Comparison of ENCODE assay signal across 8 mouse cellular contexts in the genomic region with DNA sequence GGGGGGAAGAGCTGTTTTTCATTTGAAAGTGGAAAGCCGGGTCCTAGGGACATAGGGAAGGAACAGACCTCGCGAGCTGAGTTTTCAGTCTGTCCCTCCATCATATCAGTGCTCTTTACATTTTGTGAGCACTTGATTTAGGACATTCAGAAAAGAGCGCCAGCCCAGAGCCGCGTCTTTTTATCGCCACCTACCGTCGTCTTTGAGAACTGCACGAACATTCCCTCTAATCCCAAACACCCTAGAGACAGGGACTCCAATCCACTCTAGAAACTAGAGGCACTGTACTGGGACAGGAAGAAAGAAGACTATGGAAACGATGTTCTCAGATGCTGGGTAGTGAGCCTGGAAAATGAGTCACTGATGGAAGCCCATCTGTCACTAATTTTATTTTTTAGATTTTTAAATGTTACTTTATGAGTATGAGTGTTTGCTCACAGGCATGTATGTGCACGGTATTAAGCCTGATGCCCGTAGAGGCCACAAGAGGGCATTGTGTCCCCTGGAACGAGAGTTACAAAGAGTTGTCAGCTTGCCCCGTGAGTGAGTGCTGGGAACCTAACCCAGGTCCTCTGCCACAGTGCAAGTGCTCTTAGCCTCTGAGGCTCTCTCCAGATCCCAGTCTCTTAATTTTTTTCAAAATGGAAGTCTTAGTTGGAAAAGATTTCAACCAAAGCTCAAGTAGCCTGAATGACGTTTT. TPM values are rescaled to one million over a fixed set of nuclear protein-coding genes. Genes with fewer than 3 reads are reported as not detected.
DNase-seq lines count a peak whose midpoint lies in the region; ATAC-seq and TF ChIP-seq lines count a peak whose summit lies in the region.

No protein-coding gene starts in this region.

- H3K9ac ChIP-seq in embryonic facial prominence, embryonic 14.5 days (ENCODE audit: low read depth, low read length), result no peak overlapping the region
- H3K9ac ChIP-seq in heart, embryonic 11.5 days (ENCODE audit: low read depth, low read length), result no peak overlapping the region
- H3K9ac ChIP-seq in lung, postnatal 0 days (replicated peaks; ENCODE audit: low read depth), result no peak overlapping the region

- H3K4me1 ChIP-seq in G1E (ENCODE audit: insufficient read depth, low read depth, low read length), result peaks cover 14% of the 10 kb centered on the region
- no peaks in the 10 kb centered on the region for H3K4me1 ChIP-seq in embryonic facial prominence, embryonic 14.5 days (ENCODE audit: control insufficient read depth, insufficient read depth, low read length)
- H3K4me1 ChIP-seq in heart, embryonic 11.5 days (ENCODE audit: control insufficient read depth, insufficient read depth, low read length), result 0 out of 2 replicates have a peak, but pooled peaks cover 8% of the 10 kb centered on the region
- no peaks in the 10 kb centered on the region for H3K4me1 ChIP-seq in lung, postnatal 0 days (ENCODE audit: insufficient read depth, low read depth, low read length)

- no peak overlapping the region for H3K27ac ChIP-seq in embryonic facial prominence, embryonic 14.5 days (replicated peaks; ENCODE audit: low read depth, low read length)
- H3K27ac ChIP-seq in heart, embryonic 11.5 days (ENCODE audit: low read depth, low read length), result no peak overlapping the region
- no peak overlapping the region for H3K27ac ChIP-seq in lung, postnatal 0 days (ENCODE audit: low read length)

- H3K27me3 ChIP-seq in G1E (ENCODE audit: insufficient read depth, low read length), result peaks cover 23% of the 10 kb centered on the region
- H3K27me3 ChIP-seq in embryonic facial prominence, embryonic 14.5 days (replicated peaks; ENCODE audit: control insufficient read depth, insufficient read depth, low read length), result no peaks in the 10 kb centered on the region
- no peaks in the 10 kb centered on the region for H3K27me3 ChIP-seq in heart, embryonic 11.5 days (ENCODE audit: control insufficient read depth, insufficient read depth, low read length)
- H3K27me3 ChIP-seq in lung, postnatal 0 days (replicated peaks; ENCODE audit: insufficient read depth, low read length), result no peaks in the 10 kb centered on the region

- ATAC-seq in G1E (ENCODE audit: extremely low read depth, insufficient number of reproducible peaks, low FRiP score, poor library complexity, severe bottlenecking), result 0 out of 2 replicates have a peak, but pooled peaks have one; percentile 24
- peak; percentile 56; the same call in 1 of the 2 replicates for ATAC-seq in embryonic facial prominence, embryonic 14.5 days (ENCODE audit: low read depth)
- ATAC-seq in heart, embryonic 11.5 days (replicated peaks; ENCODE audit: insufficient number of reproducible peaks, low FRiP score, low TSS enrichment), result no peak
- ATAC-seq in lung, postnatal 0 days, result peak; percentile 56; the same call in 1 of the 2 replicates
- ATAC-seq in erythroid progenitor cell, adult 5-6 weeks (replicated peaks; ENCODE audit: low FRiP score, poor library complexity, severe bottlenecking), result no peak

- no peak overlapping the region for H3K4me3 ChIP-seq in G1E (ENCODE audit: low read depth, low read length)
- H3K4me3 ChIP-seq in embryonic facial prominence, embryonic 14.5 days (ENCODE audit: low read depth, low read length), result no peak overlapping the region
- H3K4me3 ChIP-seq in heart, embryonic 11.5 days (ENCODE audit: low read depth, low read length), result no peak overlapping the region
- H3K4me3 ChIP-seq in lung, postnatal 0 days (ENCODE audit: low read depth, low read length), result no peak overlapping the region

- TF ChIP-seq CTCF in G1E (IDR thresholded peaks at IDR 0.05; ENCODE audit: low read depth, low read length), result peak; percentile 47; the same call in 1 of the 2 replicates
- TF ChIP-seq CTCF in lung, postnatal 0 days (IDR thresholded peaks at IDR 0.05), result peak; percentile 86

- no peak for TF ChIP-seq EP300 in lung, postnatal 0 days (IDR thresholded peaks at IDR 0.05)

- 24% methylated on average over 16 of the region's 16 CpGs for WGBS in embryonic facial prominence, embryonic 14.5 days
- 23% methylated on average over 16 of the region's 16 CpGs for WGBS in heart, embryonic 11.5 days (ENCODE audit: insufficient replicate concordance)
- WGBS in lung, postnatal 0 days, result 20% methylated on average over 16 of the region's 16 CpGs

- H3K4me2 ChIP-seq in embryonic facial prominence, embryonic 14.5 days (ENCODE audit: low read depth, low read length), result no peak overlapping the region
- H3K4me2 ChIP-seq in heart, embryonic 11.5 days, result peak overlapping the region; percentile 36; the same call in 1 of the 2 replicates
- H3K4me2 ChIP-seq in lung, postnatal 0 days (replicated peaks; ENCODE audit: low read depth, low read length), result no peak overlapping the region

- H3K36me3 ChIP-seq in G1E (replicated peaks), result no peaks in the 10 kb centered on the region
- H3K36me3 ChIP-seq in embryonic facial prominence, embryonic 14.5 days (ENCODE audit: control insufficient read depth, insufficient read depth, low read length), result no peaks in the 10 kb centered on the region
- H3K36me3 ChIP-seq in heart, embryonic 11.5 days (ENCODE audit: control insufficient read depth, insufficient read depth, low read length), result no peaks in the 10 kb centered on the region
- H3K36me3 ChIP-seq in lung, postnatal 0 days (ENCODE audit: insufficient read depth, low read length), result no peaks in the 10 kb centered on the region

- DNase-seq in G1E (ENCODE audit: low spot score), result peak; percentile 25
- DNase-seq in adrenal gland, postnatal 36 days, result peak; percentile 50 to 65
- peak; percentile 50 for DNase-seq in embryonic facial prominence, embryonic 14.5 days (ENCODE audit: low spot score)
- DNase-seq in kidney, postnatal 14 days, result peak; percentile 79
- DNase-seq in lung, postnatal 0 days (ENCODE audit: low spot score), result peak; percentile 72
- DNase-seq in retina, embryonic 14.5 days (ENCODE audit: low spot score), result peak; percentile 92

- peaks cover 2% of the 10 kb centered on the region; the same call in 1 of the 2 replicates for H3K9me3 ChIP-seq in G1E (replicated peaks)
- H3K9me3 ChIP-seq in embryonic facial prominence, embryonic 14.5 days (ENCODE audit: control insufficient read depth, low read length), result no peaks in the 10 kb centered on the region
- H3K9me3 ChIP-seq in heart, embryonic 11.5 days (replicated peaks; ENCODE audit: control insufficient read depth, low read length), result no peaks in the 10 kb centered on the region
- H3K9me3 ChIP-seq in lung, postnatal 0 days (ENCODE audit: low read length), result no peaks in the 10 kb centered on the region

RNA-seq across cellular contexts. Expression of gene Pomp, which starts 11.9 kb away (rescaled TPM):
- total RNA-seq in G1E (2014; fragmentation: Nextera tagmentation) (117 and 134 TPM in 2 replicates), G1E (2017) (224 and 245 TPM in 2 replicates)
- 11.0 and 18.1 TPM in 2 replicates for polyA plus RNA-seq in G1E (2012)
- total RNA-seq in adrenal gland, postnatal 36 days (2021), result 100 to 1,000 TPM; 212 to 227 TPM
- 459 and 481 TPM in 2 replicates for polyA plus RNA-seq in embryonic facial prominence, embryonic 14.5 days (2014; fragmentation: Nextera tagmentation; extraction: Ambion mirVana)
- 350 and 393 TPM in 2 replicates for polyA plus RNA-seq in heart, embryonic 11.5 days (2014; fragmentation: Nextera tagmentation; extraction: Ambion mirVana)
- polyA plus RNA-seq in lung, postnatal 0 days (2015; fragmentation: Nextera tagmentation; extraction: Ambion mirVana), result 393 and 397 TPM in 2 replicates
- total RNA-seq in erythroid progenitor cell, adult 5-6 weeks (2015; ENCODE audit: low replicate concordance), result 31.7 and 62.5 TPM in 2 replicates
- total RNA-seq in erythroid progenitor cell, adult 5-6 weeks (2017; ENCODE audit: low replicate concordance), result 35.2 and 60.7 TPM in 2 replicates

RNA-seq across cellular contexts. Expression of gene Slc46a3, which starts 46.3 kb away (rescaled TPM):
- 39.3 and 55.3 TPM in 2 replicates for total RNA-seq in G1E (2014; fragmentation: Nextera tagmentation)
- total RNA-seq in G1E (2017), result 18.1 and 28.3 TPM in 2 replicates
- 7.7 and 8.0 TPM in 2 replicates for polyA plus RNA-seq in G1E (2012)
- total RNA-seq in adrenal gland, postnatal 36 days (2021), result 10 to 100 TPM; 13.9 to 18.6 TPM
- polyA plus RNA-seq in embryonic facial prominence, embryonic 14.5 days (2014; fragmentation: Nextera tagmentation; extraction: Ambion mirVana), result 3.9 and 4.5 TPM in 2 replicates
- 4.5 and 4.7 TPM in 2 replicates for polyA plus RNA-seq in heart, embryonic 11.5 days (2014; fragmentation: Nextera tagmentation; extraction: Ambion mirVana)
- polyA plus RNA-seq in lung, postnatal 0 days (2015; fragmentation: Nextera tagmentation; extraction: Ambion mirVana), result 9.4 and 10.7 TPM in 2 replicates
- total RNA-seq in erythroid progenitor cell, adult 5-6 weeks (2015; ENCODE audit: low replicate concordance), result 37.1 and 40.7 TPM in 2 replicates
- 18.1 TPM in 2 replicates for total RNA-seq in erythroid progenitor cell, adult 5-6 weeks (2017; ENCODE audit: low replicate concordance)

Comparison
In these comparisons a context has a peak if more than half of its experiments do, and no peak if none do; other contexts are left out.
1. ATAC-seq: peak in G1E (single experiment), embryonic facial prominence, embryonic 14.5 days (single experiment) and lung, postnatal 0 days (single experiment); none in heart, embryonic 11.5 days (single experiment) and erythroid progenitor cell, adult 5-6 weeks (single experiment).
2. DNase-seq: peak in every context shown above with its lines; median percentile 92 in retina, embryonic 14.5 days; 79 in kidney, postnatal 14 days; 72 in lung, postnatal 0 days; 58 in adrenal gland, postnatal 36 days; 50 in embryonic facial prominence, embryonic 14.5 days; 25 in G1E.
3. RNA of gene Pomp, which starts 11.9 kb away (polyA plus RNA-seq): 459 to 481 TPM in embryonic facial prominence, embryonic 14.5 days, 393 to 397 TPM in lung, postnatal 0 days and 350 to 393 TPM in heart, embryonic 11.5 days; 11.0 to 18.1 TPM in G1E; every median in the first group is over 10 times any median in the second.